Comparison of ENCODE assay signal across 8 mouse cellular contexts in the genomic region with DNA sequence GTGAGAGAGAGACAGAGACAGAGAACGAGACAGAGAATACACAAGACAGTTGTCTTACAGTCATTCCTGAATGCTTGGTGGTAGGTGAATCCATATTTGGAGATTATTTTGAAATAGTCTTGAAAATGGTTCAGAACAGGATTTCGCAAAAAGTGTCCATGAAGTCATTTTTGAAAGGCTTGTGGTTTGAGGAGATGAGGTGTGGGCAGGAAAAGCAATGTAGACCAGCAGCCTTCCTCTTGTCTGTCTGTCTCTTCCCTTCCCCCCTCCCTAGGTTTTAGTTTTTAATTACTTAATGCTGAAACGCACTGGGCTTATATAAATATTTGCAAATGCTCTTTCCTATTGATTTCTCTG.
A peak's percentile ranks its signal among the peaks of the same experiment; 100 is the strongest.
DNase-seq lines count a peak whose midpoint lies in the region; ATAC-seq and TF ChIP-seq lines count a peak whose summit lies in the region.

No protein-coding gene starts in this region.

- peak overlapping the region; percentile 100 for H3K9ac ChIP-seq in hindbrain, embryonic 12.5 days
- H3K9ac ChIP-seq in lung, postnatal 0 days (replicated peaks; ENCODE audit: low read depth) = no peak overlapping the region
- no peak overlapping the region for H3K9ac ChIP-seq in heart, adult 2 months (ENCODE audit: low read depth, low read length)

- TF ChIP-seq POLR2A in heart, adult 2 months (IDR thresholded peaks at IDR 0.05; ENCODE audit: insufficient read depth, low read depth, low read length) = no peak

- peak; percentile 46 for DNase-seq in 3134 (ENCODE audit: extremely low read depth, insufficient read length, low spot score)
- DNase-seq in adipocyte (ENCODE audit: low spot score) = peak; percentile 64
- DNase-seq in lung, postnatal 0 days (ENCODE audit: low spot score) = peak; percentile 82
- no peak for DNase-seq in left cerebral cortex, adult 9 months (ENCODE audit: low spot score in 2 of 2)
- DNase-seq in heart, adult 2 months = no peak
- DNase-seq in frontal cortex, postnatal 14 days (ENCODE audit: low spot score in 2 of 2) = no peak
- no peak for DNase-seq in heart, adult 8-10 months (ENCODE audit: low spot score)

- H3K36me3 ChIP-seq in hindbrain, embryonic 12.5 days = no peaks in the 10 kb centered on the region
- no peaks in the 10 kb centered on the region for H3K36me3 ChIP-seq in lung, postnatal 0 days (ENCODE audit: insufficient read depth, low read length)
- H3K36me3 ChIP-seq in heart, adult 2 months (ENCODE audit: control insufficient read depth, insufficient read depth, low read length) = no peaks in the 10 kb centered on the region

- H3K4me3 ChIP-seq in hindbrain, embryonic 12.5 days = peak overlapping the region; percentile 99
- no peak overlapping the region for H3K4me3 ChIP-seq in lung, postnatal 0 days (ENCODE audit: low read depth, low read length)
- no peak overlapping the region for H3K4me3 ChIP-seq in heart, adult 2 months

- H3K9me3 ChIP-seq in hindbrain, embryonic 12.5 days (replicated peaks) = no peaks in the 10 kb centered on the region
- H3K9me3 ChIP-seq in lung, postnatal 0 days (ENCODE audit: low read length) = no peaks in the 10 kb centered on the region

- H3K4me1 ChIP-seq in hindbrain, embryonic 12.5 days = peaks cover 59% of the 10 kb centered on the region
- peaks cover 22% of the 10 kb centered on the region; the same call in 1 of the 2 replicates for H3K4me1 ChIP-seq in lung, postnatal 0 days (ENCODE audit: insufficient read depth, low read depth, low read length)
- peaks cover 4% of the 10 kb centered on the region for H3K4me1 ChIP-seq in heart, adult 2 months (ENCODE audit: control insufficient read depth, insufficient read depth, low read length)

- no peak for ATAC-seq in hindbrain, embryonic 12.5 days (ENCODE audit: low FRiP score)
- ATAC-seq in lung, postnatal 0 days = peak; percentile 5

- H3K27me3 ChIP-seq in hindbrain, embryonic 12.5 days = peaks cover 3% of the 10 kb centered on the region; the same call in 1 of the 2 replicates
- H3K27me3 ChIP-seq in lung, postnatal 0 days (replicated peaks; ENCODE audit: insufficient read depth, low read length) = no peaks in the 10 kb centered on the region
- H3K27me3 ChIP-seq in heart, adult 2 months (ENCODE audit: control insufficient read depth, insufficient read depth, low read length) = no peaks in the 10 kb centered on the region

- WGBS in hindbrain, embryonic 12.5 days = 51% methylated on average over 3 of the region's 3 CpGs
- 20% methylated on average over 3 of the region's 3 CpGs for WGBS in lung, postnatal 0 days
- WGBS in heart, adult 2 months = 57% methylated on average over 3 of the region's 3 CpGs

- peak overlapping the region; percentile 100 for H3K27ac ChIP-seq in hindbrain, embryonic 12.5 days
- H3K27ac ChIP-seq in lung, postnatal 0 days (ENCODE audit: low read length) = peak overlapping the region; percentile 66
- no peak overlapping the region for H3K27ac ChIP-seq in heart, adult 2 months

- no peaks in the 10 kb centered on the region; the same call in 1 of the 2 replicates for H3K79me2 ChIP-seq in heart, adult 2 months (replicated peaks; ENCODE audit: control insufficient read depth, insufficient read depth, low read length)

- H3K4me2 ChIP-seq in hindbrain, embryonic 12.5 days (replicated peaks) = peak overlapping the region; percentile 96
- peak overlapping the region; percentile 76 for H3K4me2 ChIP-seq in lung, postnatal 0 days (replicated peaks; ENCODE audit: low read depth, low read length)

- intact Hi-C loops in heart, adult 2 months (cut with DNase I) = no loop called here

- TF ChIP-seq EP300 in lung, postnatal 0 days (IDR thresholded peaks at IDR 0.05) = no peak; the same call in 1 of the 2 replicates
- no peak for TF ChIP-seq EP300 in heart, adult 2 months (IDR thresholded peaks at IDR 0.05; ENCODE audit: insufficient read depth, low read depth, low read length)

- TF ChIP-seq CTCF in lung, postnatal 0 days (IDR thresholded peaks at IDR 0.05) = no peak
- TF ChIP-seq CTCF in heart, adult 2 months (IDR thresholded peaks at IDR 0.05) = no peak

Comparison
In these comparisons a context has a peak if more than half of its experiments do, and no peak if none do; other contexts are left out.
1. DNase-seq: peak in 3134 (single experiment), adipocyte (single experiment) and lung, postnatal 0 days (single experiment); none in left cerebral cortex, adult 9 months (0 of 2), heart, adult 2 months (0 of 2), frontal cortex, postnatal 14 days (0 of 2) and heart, adult 8-10 months (single experiment).